Mouse (Mus musculus) frontal cortex, postnatal 14 days (tissue): ENCODE data around the gene Spata46.
A peak's percentile ranks its signal among the peaks of the same experiment; 100 is the strongest.

Experiments used
- DNase-seq, 2 experiments: peaks; one replicate each; pipeline ENCODE4 v3.0.0; 2022; ENCODE audit warnings: low spot score in 2 of 2

The Spata46 gene

DNA sequence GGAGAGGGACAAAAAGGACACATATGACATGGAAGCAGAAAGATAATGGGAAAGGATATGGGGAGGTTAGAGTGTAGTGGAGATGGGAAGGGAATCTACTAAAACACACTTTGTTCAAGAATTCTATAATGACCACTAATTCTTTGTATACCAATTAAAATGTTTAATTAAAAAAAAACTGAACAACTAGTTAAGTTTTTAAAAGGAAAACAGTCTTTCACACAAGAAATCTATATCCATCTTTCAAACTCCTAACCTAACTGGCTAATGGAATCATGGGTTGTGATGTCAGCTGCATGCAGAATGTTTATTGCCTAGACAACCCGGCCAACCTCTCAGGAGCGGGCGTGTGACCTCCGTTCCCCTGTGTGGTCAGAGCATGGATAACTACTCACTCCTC lies at the start of gene Spata46:
TSS of gene Spata46 (plus strand) at position 301 of the 400 bp plus-strand sequence.
- no peak for DNase-seq

DNA sequence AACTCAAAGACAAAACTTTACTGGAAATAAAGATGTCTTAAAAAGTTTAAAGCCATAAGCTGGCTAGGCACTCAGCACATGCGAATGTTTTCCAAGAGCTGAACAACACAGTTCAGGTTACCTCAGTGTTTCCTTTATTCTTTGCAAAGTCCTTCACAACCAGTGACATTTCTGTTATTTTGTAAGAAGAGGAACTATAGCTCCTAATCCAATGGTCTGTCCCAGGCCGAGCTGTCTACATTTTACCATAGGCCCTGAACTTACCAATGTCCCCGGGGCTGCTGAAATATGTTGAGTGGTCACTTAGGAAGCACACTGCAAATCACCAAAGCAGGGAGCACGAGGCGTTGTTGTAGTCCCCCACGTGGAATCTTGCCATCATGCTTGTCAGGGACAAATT lies 38.3 kb upstream of the Spata46 start:
- no peak for DNase-seq

GRCm38 (mm10) chr1:170270696-170271095 lies 37.9 kb upstream of the Spata46 start:
- DNase-seq = no peak

DNA sequence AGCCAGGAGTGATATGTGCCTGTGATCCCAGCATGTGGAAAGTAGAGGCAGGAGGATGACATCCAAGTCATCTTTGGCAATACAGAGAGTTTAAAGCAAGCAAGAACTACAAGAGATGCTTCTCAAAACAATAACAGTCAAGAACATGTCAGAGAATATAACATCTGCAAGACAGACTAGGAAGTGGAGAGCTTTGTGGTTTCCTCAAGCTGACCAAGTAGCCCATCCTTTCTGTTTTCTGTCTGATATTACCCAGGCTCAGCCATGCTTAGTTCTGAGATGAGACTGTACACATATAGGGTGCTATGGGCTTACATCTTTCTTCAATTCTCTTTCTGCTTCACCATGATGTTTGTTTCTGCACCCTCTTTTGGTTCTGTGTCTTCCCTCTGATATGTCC lies 35.4 kb upstream of the Spata46 start:
- no peak for DNase-seq

DNA sequence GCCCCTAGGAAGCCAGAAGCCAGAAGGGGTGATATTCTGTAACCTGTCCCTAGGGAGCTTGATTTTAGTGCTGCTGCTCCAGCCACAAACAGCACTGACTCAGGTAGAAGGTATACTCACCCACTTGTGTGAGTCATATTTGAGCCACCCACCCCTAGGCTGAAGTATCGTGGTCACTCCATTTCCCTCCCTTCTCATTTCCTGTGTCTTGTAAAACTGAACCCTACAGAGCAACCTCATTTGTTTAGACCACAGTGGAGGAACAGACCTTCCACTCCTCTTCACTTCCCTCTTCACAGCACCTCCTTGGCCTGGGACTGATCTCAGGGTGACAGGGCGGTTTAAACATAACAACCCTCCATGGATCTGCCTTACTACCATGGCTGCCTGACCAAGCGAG lies 31.6 kb upstream of the Spata46 start, which contains the start of gene Sh2d1b1:
TSS of gene Sh2d1b1 (plus strand) at position 305 of the 400 bp plus-strand sequence.
- DNase-seq = no peak

- DNase-seq = no peak
Measured at GRCm38 (mm10) chr1:170282415-170283129, 26.0 kb upstream of the Spata46 start.

GRCm38 (mm10) chr1:170292239-170292951 lies 16.2 kb upstream of the Spata46 start:
- DNase-seq = peak in 1 of 2 experiments; percentile 42

- no peak for DNase-seq
Measured at GRCm38 (mm10) chr1:170293257-170293656, 15.3 kb upstream of the Spata46 start.

GRCm38 (mm10) chr1:170294786-170295570 lies 13.6 kb upstream of the Spata46 start:
- DNase-seq = no peak

DNA sequence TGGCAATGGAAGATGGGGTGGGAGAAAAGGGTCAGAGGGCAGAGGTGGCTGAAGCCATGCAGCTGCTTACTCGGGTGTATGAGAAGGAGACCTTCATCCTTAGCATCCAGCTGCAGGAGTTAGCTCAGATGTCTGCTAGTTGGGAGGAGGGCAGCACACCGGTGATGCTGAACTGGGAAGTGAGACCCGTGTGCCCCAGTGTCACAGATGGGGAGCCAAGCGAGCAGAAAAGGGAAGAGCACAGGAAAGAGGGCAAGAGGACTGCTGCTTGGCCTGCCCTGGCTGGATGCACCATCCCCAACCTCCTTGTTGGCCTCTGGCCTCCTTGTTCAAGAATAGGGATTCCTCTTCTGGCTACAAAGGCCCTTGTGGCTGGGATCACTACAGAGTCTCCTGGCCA lies 9.1 kb upstream of the Spata46 start:
- DNase-seq = no peak

DNA sequence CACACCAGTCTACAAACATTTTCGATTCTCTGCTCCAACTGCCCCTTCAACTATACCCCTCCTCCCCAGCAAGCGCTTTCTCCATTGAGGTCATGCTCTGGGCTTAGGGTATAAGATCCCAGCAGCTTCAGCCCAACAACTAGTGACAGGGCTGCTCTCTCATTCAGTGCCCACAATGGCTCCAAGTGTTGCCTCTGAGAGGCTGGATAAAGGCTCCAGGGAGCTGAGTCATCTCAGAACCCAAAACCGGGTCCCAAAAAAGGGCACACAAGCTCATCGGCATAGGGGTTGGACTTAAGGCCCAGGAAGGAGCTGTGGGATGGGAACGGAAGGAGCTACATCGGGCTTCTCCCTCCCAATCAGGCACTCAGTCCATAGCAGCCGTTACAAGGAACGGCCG lies 6.9 kb upstream of the Spata46 start:
- no peak for DNase-seq

GRCm38 (mm10) chr1:170302456-170302855 lies 6.1 kb upstream of the Spata46 start:
- DNase-seq = no peak

GRCm38 (mm10) chr1:170303103-170303502 lies 5.5 kb upstream of the Spata46 start:
- no peak for DNase-seq

DNA sequence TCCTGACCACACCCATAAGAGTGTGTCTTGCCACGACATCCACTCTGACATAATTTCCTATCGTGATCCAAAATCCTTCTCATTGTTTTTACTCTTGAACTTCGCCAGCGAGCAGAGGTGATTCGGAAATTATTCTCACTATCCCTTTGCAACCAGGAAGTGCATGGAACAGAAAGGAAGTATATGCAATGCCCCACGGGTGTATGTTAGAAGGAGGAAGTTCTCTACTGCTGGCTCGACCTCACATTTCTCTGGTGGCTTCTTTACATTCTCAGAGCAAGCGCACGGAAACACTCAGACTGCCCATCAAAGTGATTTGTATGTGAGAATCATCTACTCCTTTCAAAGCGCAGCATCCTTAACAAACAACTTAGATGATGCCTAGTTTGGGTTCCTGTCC lies 3.6 kb upstream of the Spata46 start:
- no peak for DNase-seq

DNA sequence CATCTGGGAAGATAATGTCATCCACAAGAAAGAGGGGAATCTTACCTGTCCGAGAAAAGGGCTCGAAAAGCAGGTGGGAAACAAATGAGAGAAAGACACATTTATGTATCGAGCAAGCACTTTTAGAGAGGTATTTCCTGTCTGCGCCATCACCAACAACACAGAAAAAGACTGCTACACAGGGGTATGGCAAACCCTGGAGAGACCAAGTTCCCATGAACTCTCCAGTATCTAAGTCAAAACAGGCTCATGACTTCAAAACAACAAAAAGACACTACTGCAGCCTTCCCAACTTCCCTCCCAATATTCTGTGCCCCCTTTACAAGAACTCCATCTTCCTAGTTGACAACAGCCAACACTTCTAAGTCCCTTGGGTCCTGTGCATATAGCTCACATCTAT lies 2.4 kb upstream of the Spata46 start, which contains the start of gene Gm7694:
TSS of gene Gm7694 (minus strand) at position 101 of the 400 bp plus-strand sequence.
- DNase-seq = no peak

DNA sequence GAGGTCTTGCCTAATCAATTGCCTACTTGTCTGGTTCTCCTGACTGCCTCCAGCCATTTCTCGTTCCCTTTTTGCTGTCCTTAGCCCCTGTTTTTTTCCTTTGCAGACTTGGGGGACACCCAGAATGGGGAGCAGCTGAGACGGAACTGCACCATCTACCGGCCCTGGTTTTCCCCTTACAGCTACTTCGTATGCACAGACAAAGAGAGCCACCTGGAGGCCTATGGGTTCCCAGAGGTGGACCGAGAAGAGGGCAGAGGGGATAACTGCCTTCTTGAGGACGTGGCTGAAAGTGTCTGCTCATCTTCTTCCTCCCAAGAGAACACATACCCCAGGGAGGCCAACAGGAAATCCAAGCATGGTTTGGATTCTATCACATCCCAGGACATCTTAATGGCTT lies 2.8 kb downstream of the Spata46 start:
- no peak for DNase-seq

- no peak for DNase-seq
Measured at GRCm38 (mm10) chr1:170322046-170322445, 13.4 kb downstream of the Spata46 start.

- DNase-seq = no peak
Measured at GRCm38 (mm10) chr1:170323001-170323400, 14.4 kb downstream of the Spata46 start.

DNA sequence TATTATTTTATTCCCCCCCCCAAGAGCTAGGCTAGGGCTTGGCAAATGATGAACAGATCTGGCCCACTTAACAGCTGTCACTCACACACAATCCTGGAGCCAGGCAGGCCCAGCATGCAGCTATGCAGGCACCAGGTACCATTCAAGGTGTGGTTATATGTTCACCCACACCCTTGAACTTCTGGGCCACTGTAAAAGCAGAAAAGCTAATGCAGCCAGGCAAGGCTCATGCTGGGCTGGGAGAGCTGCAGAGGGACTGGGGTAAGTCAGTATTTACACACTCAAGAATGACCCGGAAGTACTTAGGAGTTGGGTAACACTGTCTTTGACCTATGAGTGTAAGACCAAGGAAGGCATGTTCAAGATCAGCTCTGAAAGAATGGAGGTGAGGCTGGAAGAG lies 15.7 kb downstream of the Spata46 start:
- DNase-seq = no peak

- DNase-seq = no peak
Measured at GRCm38 (mm10) chr1:170325277-170325676, 16.7 kb downstream of the Spata46 start.

- no peak for DNase-seq
Measured at GRCm38 (mm10) chr1:170331926-170332325, 23.3 kb downstream of the Spata46 start.

- DNase-seq = no peak
Measured at GRCm38 (mm10) chr1:170332775-170333174, 24.2 kb downstream of the Spata46 start.
